Mouse (Mus musculus): ENCODE data around the gene Calml4.

Gene Calml4

DNA sequence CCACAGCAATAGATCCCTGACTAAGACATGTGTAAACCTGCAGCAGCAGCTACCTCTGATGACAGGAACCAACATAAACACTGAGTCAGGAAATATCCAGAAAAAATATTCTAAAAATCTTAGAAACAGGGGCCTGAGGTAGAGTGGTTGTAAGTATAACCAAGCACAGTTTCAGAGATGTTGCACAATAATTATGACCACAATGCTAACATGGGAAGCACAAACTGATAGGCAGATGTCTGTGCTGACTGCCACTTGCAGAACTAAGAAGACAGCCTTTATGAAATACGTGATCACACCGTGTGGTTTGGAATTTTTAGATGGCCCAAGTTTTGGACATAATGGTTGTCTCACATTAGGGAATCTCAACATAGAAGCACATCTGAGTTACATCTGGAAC is 46.0 kb downstream of the Calml4 start:
- no peak for DNase-seq

DNA sequence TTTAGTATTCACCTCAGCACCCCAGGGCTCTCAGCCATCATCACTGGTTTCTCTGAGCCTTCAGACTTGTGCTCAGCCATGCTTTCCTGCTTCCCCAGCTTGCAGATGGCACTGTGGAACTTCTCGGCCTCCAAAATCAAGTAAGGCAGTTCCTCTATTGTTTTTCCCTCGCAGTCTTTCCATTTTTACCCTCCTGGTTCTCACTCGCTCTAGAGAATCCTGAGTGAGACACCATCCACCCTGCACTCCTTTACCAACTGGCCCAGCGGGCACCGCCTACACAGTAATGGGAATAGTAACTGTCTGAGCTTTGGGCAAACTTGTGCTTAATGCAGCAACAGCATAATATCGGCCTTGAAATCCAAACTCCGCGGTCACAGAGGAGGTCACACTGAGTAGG is 47.2 kb downstream of the Calml4 start:
- DNase-seq: no peak

DNA sequence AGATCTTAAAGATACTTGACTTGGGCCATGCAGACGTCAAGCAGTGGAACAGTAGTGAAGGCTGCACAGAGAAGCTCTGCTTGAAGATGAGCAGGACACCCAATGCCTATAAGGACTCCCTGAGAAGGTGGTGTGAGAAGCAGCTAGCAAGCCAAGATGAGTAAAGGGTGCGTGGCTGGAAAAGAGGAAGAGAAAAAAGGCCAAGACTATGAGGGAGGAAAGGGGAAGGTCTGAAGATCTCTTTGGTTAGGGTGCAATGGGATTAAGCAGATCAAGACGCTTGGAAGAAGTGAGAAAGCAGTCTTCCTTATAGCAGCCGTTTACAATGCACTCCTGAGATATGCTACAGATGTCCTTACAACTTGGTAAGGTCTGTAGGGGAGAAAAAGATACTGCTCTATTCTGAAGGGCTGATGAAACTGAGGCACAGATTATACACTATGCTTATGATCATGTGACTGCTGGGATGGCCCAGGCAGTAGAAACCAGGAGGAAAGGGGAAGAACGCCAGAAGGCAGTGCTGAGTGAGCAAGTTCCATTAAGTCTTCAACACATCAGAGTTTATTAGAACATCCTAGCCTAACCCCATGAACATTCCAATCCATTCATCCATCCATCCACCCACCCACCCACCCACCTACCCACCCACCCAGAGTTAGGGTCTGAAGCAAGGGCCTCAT is 55.6 kb downstream of the Calml4 start:
- no peak for DNase-seq

DNA sequence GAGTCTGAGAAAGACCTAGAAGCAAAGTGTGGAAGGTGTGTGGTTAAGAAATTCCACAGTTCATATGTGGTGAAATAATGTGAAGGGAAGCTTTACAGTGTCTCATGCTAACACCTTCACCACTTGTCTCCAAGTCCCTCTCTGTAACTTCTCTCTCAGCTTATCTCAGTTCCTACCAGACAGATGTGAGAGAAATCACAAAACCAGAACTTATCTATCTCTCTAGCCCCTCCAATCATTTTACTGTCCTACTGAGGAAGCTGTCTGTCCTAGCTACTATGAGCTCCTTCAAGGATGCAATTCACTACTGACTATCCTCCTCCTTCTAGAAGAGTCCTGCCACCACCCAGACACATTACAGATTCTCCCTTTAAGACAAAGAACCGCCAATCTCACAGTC is 59.2 kb downstream of the Calml4 start:
- no peak for DNase-seq

DNA sequence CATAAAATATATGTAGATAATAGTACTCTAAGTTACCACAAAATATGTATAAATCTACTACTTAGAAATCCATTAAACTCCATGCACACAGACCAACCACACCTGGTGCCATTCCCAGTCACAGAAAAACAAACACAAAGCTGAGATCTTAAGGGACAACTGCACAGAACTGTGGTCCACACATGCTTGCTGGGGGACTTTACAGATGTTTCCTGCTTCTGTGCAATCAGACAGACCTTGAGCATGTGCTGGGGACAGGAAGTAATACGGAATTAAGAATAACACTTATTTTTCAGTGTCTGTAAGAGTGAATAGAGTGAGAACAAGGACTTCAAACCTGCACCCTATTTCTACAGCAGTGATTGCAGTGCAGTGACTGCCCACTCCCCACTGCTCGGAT is 63.0 kb downstream of the Calml4 start:
- DNase-seq: no peak

DNA sequence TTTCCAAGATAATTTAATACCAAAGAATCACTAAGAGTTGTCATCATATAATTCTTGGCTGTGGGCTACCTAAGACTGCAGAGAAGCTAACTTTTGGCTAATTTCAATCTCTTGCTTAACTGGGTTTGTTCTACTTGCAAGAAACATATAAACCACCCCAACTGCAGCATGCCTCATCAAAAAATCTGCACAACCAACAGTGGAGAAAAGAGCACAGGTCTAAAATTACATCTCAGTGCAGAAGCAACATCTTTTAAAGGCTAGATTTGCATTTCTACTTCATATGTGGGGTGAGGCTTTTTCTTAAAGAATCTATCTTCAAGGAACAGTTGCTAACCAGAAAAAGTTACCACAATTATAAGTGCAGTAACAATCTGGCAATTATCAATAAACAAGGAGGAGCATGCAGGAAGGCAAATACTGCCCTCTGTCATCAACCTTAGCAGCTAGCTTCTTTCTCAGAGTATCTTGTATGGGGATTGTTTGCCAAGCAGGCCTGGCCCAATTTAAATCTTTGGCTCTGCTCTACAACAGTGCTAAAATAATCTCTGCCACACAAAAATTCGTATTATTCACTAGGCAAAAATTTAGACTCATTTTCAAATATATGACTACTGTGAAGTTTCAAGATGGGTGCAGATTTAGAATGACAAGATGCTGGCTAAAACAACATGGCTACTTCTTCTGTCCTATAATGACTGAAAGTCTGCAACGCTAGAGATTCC is 67.2 kb downstream of the Calml4 start:
- DNase-seq: no peak
